Mouse (Mus musculus) common myeloid progenitor, adult 5-6 weeks (primary cell): ENCODE results near the gene Ly6g5c. TPM values are rescaled to one million over a fixed set of nuclear protein-coding genes. Genes with fewer than 3 reads are reported as not detected.

Experiments
- ATAC-seq: replicated peaks from 2 replicates; pipeline ENCODE4 v1.8.0; 2016; ENCODE audit warnings: low read depth, mild to moderate bottlenecking, moderate TSS enrichment, inconsistent platforms; ENCODE audit not compliant: poor library complexity, severe bottlenecking
- total RNA-seq: library from RNA; stranded (forward); fragments of 200-1000, 187-1606 nt; gene quantifications from 2 replicates; pipeline ENCODE4 v1.2.3, GENCODE M21; 2017

Ly6g5c gene
- total RNA-seq, 1 experiment from 2014 or later, result not detected

- peak; percentile 9; the same call in 1 of the 2 replicates for ATAC-seq
Measured at GRCm38 (mm10) chr17:35080248-35080647, 27.8 kb upstream of the Ly6g5c start.

DNA sequence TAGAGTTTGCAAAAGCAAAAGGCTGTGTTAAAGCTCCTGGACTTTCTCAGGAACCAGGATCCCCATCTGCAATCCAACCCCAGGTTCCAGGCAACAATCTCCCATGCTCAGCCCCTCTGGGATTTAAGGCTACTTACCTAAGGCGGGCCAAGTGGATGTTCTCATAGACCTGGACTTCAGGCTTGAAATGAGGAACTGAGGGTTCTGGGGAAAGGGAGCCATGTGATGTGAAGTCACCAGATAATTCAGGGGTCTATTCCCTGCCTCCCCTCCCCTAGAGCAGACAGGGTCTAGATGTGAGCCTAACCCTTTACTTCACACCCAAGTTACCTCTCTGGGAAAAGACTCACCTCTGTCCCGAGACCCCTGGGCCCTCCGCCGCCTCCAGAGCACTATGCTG, 27.4 kb upstream of the Ly6g5c start:
- no peak for ATAC-seq

DNA sequence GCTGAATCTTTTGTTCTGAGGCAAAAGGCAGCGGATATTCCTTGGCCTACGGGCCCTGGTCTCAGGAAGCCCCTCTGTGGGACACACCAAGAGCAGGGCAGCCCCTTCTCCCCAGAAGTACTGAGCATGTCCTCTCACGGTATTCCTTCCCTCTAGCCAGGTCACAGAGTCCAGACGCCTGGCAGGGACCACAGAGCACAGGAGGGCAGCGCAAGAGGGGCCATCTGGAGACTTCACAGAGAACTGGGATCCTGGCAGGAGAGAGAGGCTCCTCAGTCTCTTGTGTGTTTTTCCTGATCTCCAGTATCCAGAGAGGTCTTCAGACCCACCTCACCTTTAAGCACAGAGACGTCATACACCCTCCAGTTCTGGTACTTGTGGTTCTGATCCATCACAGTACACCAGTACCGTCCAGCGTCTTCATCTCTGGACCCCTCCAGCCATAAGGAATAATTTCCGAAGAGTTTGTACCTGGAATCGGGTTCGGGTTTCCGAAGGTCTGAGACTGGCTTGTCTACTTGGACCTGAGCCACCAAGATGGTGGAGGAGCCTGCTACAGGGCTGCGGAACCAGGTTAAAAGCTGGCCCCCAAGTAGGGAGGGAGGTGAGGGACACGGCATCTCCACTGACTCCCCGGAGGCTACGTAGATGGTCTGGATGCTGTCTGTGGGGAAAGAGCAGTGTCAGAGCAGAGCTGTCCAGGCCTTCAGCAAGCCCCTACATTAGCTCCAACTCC, 25.1 kb upstream of the Ly6g5c start:
- no peak for ATAC-seq

DNA sequence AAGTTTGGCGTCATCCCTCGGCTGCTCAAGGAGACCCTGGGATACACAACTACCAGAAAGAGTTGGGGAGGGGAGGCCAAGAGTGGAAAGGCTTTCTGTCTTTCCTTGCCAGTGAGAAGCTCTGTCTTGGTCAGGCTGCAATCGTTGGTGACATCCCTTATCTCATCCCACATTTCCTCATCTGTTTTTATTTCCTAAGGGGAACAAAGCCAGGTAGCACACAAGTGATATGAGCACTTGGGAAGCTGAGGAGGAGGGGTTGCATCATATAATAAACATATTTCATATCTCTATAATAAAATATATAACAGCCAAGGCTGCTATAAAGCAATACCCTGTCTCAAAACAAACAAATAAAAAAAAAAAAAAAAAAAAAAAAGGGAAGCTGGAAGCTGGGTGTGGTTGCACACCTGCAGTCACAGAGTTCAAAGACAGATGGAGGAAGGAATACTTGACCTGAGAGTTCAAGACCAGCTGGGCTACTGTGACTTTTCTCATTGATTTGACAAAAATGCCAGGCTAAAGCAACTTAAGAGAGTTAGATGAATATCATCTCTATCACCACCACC, 24.1 kb upstream of the Ly6g5c start:
- ATAC-seq, result no peak

GRCm38 (mm10) chr17:35085208-35085865, 22.7 kb upstream of the Ly6g5c start, which contains the start of gene Ly6g6f:
Gene Ly6g6f, minus strand, starts transcription at chr17:35085610.
- no peak for ATAC-seq

- ATAC-seq, result no peak
Measured at GRCm38 (mm10) chr17:35088151-35088550, 19.9 kb upstream of the Ly6g5c start.

DNA sequence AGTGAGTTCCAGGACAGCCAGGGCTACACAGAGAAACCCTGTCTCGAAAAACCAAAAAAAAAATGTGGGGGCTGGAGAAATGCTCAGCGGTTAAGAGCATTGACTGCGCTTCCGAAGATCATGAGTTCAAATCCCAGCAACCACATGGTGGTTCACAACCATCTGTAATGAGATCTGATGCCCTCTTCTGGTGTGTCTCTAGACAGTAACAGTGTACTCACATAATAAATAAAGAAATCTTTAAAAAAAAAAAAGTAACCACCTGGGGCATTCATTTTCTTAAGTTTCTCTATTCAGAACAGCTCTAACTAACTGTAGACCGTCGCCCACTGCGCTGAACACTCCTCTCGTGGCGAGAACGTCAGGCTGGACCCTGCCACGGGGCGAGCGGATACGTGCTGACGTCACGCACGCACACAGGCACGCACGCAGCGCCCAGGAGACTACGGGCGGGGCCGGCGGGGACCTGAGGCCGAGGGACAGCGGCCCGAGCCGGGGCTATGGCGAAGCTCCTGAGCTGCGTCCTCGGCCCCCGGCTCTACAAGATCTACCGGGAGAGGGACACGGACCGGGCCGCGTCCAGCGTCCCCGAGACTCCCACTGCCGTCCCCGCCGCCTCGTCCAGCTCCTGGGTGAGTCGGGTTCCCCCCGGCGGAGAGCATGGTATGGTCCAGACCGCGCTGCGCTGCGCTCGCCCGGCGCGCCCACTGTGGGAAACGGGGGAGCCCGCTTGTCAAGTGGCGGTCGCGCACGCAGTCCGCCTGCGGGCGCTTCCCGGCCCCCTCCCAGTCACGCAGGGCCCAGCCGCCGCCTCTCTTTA, 19.0 kb upstream of the Ly6g5c start, which contains the start of gene Abhd16a:
TSS of gene Abhd16a (plus strand) at position 439 of the 820 bp plus-strand sequence.
- peak; percentile 94 for ATAC-seq

GRCm38 (mm10) chr17:35090166-35090932, 17.7 kb upstream of the Ly6g5c start:
- ATAC-seq, result peak; percentile 16; the same call in 1 of the 2 replicates

DNA sequence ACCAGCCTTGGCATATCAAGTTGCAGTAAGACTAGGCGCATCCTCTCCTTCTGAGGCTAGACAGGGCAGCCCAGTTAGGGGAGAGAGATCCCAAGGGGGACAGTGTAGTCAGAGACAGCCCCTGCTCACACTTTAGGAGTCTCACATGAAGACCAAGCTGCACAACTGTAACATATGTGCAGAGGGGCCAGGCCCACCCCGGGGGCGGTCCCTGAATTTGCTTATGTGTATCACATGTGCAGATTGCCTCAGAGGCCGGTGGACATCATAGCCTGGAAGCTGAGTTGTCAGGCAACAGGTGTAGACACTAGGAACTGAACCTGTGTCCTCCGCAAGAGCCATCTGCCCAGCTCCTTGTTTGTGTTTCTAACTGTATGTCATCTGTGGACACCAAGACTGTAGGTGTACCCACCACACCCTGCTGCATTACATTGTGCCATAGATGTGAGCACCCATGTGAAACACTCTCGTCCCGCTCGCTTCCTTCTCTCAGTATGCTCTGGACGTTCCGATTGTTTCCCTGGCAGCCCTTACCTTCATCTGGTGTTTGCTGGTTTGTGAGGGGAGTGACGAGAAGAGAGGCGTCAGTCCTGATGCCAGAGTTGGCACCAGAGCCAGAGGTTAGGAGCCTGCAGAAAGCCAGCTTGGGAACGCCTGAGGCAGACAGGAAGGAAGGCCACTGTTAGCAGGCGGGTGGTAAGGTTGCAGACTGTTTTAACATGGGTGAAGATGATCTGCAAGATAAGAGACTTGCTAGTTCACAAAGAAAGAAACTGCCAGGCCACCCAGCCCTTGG, 15.5 kb upstream of the Ly6g5c start:
- ATAC-seq, result no peak

- no peak for ATAC-seq
Measured at GRCm38 (mm10) chr17:35094475-35095365, 13.4 kb upstream of the Ly6g5c start.

DNA sequence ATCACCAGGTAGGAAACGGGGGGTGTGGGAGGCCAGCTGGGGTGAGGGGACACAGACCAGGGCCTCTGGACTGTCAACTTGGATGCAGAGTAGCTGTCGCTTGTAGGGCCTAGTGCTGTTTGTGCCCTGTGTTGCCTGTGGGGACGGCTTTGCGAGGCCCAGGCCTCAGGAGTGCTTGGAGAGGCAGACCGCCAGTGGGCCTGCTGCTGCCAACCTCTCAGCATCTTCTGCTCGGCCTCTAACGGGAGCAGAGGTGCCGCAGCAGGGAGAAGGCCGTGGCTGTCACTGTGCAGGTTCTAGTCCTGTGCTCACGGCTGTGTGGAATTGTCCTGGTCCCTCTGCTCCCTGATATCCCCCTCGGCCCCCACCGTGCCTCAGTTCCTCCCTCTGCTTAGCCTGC, 11.5 kb upstream of the Ly6g5c start:
- ATAC-seq, result no peak

GRCm38 (mm10) chr17:35097164-35097655, 10.9 kb upstream of the Ly6g5c start:
- ATAC-seq, result no peak

DNA sequence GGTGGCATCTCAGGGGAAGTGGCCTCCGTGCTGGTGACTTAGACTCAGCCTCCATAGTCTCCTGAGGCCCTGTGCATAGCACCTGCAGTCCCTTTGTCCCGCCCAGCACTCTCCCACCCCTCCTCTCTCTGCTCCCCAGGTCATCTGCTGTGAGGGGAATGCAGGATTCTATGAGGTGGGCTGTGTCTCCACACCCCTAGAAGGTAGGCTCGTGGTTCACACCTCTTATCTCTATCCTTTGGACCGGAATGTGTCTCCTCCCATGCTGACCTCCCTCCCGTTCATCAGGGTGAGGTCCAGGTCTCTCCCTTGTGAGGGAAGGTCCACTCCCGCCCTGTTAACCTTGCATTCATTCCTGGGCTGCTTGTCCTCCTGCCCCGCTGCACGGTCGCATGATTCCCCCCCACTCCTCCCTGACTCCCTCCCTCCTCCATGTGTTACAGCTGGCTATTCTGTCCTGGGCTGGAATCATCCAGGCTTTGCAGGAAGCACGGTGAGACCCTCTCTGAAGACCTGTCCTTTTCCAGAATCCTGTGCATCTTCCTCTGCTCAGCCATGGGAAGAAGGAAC, 7.8 kb upstream of the Ly6g5c start:
- ATAC-seq, result no peak

- no peak for ATAC-seq
Measured at GRCm38 (mm10) chr17:35101161-35101560, 6.9 kb upstream of the Ly6g5c start.

GRCm38 (mm10) chr17:35102299-35102698, 5.8 kb upstream of the Ly6g5c start:
- no peak for ATAC-seq

GRCm38 (mm10) chr17:35103221-35103690, 4.8 kb upstream of the Ly6g5c start:
- ATAC-seq, result peak; percentile 58

- no peak for ATAC-seq
Measured at GRCm38 (mm10) chr17:35104079-35104478, 4.0 kb upstream of the Ly6g5c start.
